Mouse (Mus musculus) spleen, postnatal 14 days (tissue): ENCODE data around the gene Wdr43.

Experiments used
- DNase-seq, 2 experiments: peaks; one replicate each; pipeline ENCODE4 v3.0.0; 2021 to 2022; ENCODE audit warnings: low spot score in 2 of 2

The Wdr43 gene

DNA sequence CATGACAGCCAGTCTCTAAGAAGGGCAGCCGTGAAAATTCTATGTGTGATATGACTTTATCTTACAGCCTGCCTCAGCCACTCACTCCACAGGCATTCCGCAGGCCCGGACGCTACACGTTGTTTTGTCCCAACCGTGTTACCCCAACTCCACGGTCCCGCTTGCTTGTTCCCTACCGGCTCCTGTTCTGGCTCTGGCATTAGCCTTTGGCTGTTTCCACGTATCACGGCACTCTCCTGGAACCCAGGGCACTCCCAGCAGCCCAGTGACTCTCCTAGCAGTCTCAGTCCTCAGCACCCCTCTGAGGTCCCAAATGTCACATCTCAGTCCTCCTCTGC, 82.9 kb downstream of the Wdr43 start:
- no peak for DNase-seq

DNA sequence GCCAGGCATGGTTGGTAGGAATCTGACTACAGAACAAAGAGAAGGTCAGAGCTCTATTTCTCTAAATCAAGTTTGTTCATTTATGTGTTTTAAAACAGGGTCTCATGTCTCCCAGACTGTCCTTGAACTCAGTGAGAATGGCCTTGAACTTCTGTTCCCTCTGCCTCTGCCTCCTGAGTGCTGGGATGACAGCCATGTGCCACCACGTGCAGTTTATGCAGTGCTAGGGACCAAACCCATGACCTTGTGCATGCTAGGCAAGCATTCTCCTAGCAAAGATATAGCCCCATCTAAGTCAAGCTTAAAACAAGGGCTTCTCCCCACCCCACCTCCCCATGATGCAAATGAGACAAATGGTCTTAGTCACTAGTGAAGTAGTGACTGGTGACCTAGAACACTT, 89.4 kb downstream of the Wdr43 start:
- no peak for DNase-seq

DNA sequence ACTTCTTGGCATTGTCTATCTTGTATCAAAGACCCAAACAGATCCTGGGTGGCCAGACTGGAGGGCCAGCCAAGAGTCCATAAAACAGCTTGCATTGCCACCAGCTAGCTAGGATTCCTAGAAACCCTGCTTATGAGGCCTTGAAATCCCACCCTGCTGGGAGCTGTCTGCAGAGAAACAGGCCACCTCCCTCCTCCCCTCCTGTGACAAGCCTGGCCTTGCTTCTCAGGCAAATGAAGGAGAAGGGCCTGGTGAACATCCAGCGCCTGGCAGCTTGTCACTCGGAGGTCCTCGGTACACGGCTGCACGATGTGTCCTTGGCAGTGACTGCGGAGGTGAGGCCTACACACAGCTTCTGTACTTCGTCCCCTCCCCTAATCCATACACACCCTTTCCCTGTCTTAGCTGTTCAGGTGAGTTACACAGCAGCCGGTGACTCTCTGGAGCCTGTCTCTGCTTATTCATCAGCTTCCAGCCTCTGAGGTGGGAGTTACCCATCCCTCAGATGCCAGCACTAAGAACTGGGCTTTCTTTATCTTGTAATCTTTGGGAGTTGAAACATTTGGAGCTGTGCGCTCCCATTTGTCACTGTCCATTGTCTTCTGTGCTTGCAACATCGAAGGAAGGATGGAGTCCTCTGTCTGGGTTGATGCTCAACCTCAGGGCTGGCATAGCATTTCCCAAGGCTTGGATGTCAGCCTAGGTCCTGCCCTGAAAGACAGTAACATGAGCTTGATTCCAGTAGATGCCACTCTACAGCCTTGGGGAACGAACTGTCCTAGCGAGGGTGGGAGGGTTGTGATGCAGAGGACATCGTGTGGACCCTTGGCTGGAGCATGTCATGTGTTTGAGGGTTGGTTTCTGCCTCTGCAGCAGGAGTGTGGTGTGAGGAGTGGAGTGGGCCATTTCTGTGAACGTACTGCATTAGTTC, 90.1 kb downstream of the Wdr43 start:
- no peak for DNase-seq

DNA sequence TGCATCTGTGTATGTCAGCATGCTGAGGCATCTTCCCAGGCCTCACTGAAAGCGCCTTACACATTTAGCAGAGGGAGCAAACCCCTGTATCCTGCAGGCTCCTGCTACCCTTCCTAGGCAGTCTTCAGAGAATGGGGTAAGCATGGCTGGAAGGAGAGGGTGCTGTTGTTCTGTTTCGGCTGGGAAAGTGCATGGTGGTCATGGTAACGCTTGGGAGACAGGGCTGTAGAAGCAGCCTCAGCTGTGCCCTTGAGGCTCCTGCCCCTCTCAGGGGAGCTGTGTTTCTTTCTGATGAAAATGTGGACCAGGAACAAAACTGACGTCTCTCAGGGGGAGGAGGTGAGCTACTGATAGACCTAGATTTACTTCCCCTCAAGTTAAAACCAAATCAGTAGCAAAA, 92.0 kb downstream of the Wdr43 start:
- DNase-seq = no peak
